Mouse (Mus musculus) testis, adult 2 months (tissue): ENCODE results near the gene Dclre1b. TPM values are rescaled to one million over a fixed set of nuclear protein-coding genes. Genes with fewer than 3 reads are reported as not detected.

Experiments used
- H3K27ac ChIP-seq: fragments of 200-500 bp; 2 replicates; pipeline ENCODE4 v1.5.1; 2012; ENCODE audit warnings: low read depth, low read length; ENCODE audit not compliant: control insufficient read depth, insufficient read depth
- H3K27me3 ChIP-seq: fragments of 200-500 bp; 2 replicates; pipeline ENCODE4 v1.6.1; 2012; ENCODE audit warnings: mild to moderate bottlenecking, low read length, moderate library complexity; ENCODE audit not compliant: control insufficient read depth, insufficient read depth
- H3K36me3 ChIP-seq: fragments of 200-500 bp; 2 replicates; pipeline ENCODE4 v1.6.1; 2012; ENCODE audit warnings: mild to moderate bottlenecking, low read length; ENCODE audit not compliant: control insufficient read depth, insufficient read depth
- H3K4me1 ChIP-seq: fragments of 200-500 bp; 2 replicates; pipeline ENCODE4 v1.6.1; 2012; ENCODE audit warnings: low read length; ENCODE audit not compliant: control insufficient read depth, insufficient read depth
- H3K4me3 ChIP-seq: fragments of 200-500 bp; 2 replicates; pipeline ENCODE4 v1.5.1; 2012; ENCODE audit warnings: low read depth, mild to moderate bottlenecking, low read length, moderate library complexity, mixed read lengths; ENCODE audit not compliant: control insufficient read depth
- CTCF ChIP-seq: fragments of 200-500 bp; IDR thresholded peaks from 2 replicates; pipeline ENCODE4 v1.5.1; 2012; ENCODE audit warnings: low read depth, mild to moderate bottlenecking, inconsistent platforms, low read length, moderate library complexity; ENCODE audit not compliant: control insufficient read depth, insufficient read depth, insufficient replicate concordance
- POLR2A ChIP-seq: fragments of 200-500 bp; IDR thresholded peaks from 2 replicates; pipeline ENCODE4 v1.6.1; 2012; ENCODE audit warnings: low read depth, mild to moderate bottlenecking, inconsistent platforms, low read length, moderate library complexity; ENCODE audit not compliant: control insufficient read depth
- polyA plus RNA-seq: library from polyadenylated mRNA; depleted of rRNA; stranded (reverse); fragments of >200 nt; gene quantifications from 2 replicates; pipeline ENCODE4 v1.2.3, GENCODE M21; 2012

The Dclre1b gene
- polyA plus RNA-seq, 1 experiment: 7.6 TPM

DNA sequence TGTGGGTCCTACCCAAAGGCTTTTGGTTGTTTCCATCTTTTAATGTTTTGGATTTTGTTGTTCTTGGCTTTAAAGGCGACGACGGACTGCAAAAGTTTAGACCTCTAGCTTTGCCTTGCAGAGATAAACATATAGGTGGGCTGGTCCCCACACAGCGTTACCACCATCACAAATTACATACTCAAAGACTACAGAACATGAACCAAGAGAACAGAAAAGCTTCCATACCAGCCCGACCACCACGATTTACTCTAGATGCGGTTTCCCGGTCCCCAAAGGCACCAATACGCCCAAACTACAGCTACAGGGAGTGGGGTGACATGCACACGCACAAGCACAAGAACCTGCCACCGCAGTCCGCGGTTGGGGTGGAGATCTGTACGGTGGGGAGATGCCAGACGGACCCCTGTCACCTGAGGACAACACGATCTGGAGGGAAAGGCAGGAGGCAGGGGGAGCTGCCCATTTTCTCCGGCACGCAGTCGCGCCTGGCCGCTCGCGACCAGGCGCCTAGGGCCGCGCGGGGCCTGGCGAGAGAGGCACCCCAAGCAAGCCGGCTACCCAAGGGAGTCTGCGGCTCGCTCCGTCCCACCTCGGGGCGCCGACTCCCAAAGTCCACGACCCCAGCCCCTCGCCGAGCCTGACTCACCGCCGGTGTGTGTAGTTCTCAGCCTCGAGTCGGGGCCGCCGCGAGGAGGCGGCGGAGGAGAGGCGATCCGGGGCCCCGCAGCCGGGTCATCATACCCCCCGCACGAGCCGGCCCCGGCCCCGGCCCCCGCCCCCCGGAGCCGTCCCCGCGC, 18.7 kb downstream of the Dclre1b start:
- H3K27me3 ChIP-seq: no peaks in the 10 kb centered on the region
- peak overlapping the region; percentile 100 for H3K4me3 ChIP-seq
- peaks cover 7% of the 10 kb centered on the region for H3K4me1 ChIP-seq
- H3K27ac ChIP-seq: peak overlapping the region; percentile 86
- TF ChIP-seq CTCF (no peak), POLR2A (peak; percentile 49; the same call in 1 of the 2 replicates)
- H3K36me3 ChIP-seq: no peaks in the 10 kb centered on the region

GRCm38 (mm10) chr3:103789891-103790345, 19.3 kb downstream of the Dclre1b start:
- Histone ChIP-seq H3K27ac (peak overlapping the region; percentile 86), H3K4me1 (peaks cover 7% of the 10 kb centered on the region), H3K4me3 (peak overlapping the region; percentile 100), H3K27me3 (no peaks in the 10 kb centered on the region), H3K36me3 (no peaks in the 10 kb centered on the region)
- TF ChIP-seq CTCF (no peak), POLR2A (no peak)

GRCm38 (mm10) chr3:103789096-103789495, 20.1 kb downstream of the Dclre1b start:
- peaks cover 7% of the 10 kb centered on the region for H3K4me1 ChIP-seq
- peak overlapping the region; percentile 49; the same call in 1 of the 2 replicates for H3K4me3 ChIP-seq
- H3K36me3 ChIP-seq: no peaks in the 10 kb centered on the region
- no peaks in the 10 kb centered on the region for H3K27me3 ChIP-seq
- no peak overlapping the region for H3K27ac ChIP-seq
- TF ChIP-seq POLR2A (no peak), CTCF (no peak)

DNA sequence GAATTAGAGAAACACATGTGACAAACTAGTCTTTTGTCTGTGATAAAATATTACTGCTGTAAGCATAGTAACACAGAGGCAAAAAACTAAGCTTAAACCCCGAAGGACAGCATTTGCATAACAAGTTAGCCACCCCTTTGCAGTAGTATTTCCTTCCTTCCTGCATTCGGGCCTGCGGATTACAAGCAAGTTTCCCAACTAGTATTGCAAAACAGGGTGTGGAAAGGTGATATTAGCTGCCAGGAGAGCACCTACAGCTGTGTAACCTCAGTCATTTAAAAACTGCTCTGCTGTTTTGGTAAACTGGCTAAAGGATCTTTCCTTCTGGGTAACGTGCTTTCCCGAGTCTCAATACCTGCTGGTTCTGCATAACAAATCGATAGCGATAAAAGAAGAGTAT, 22.0 kb downstream of the Dclre1b start:
- no peak overlapping the region for H3K27ac ChIP-seq
- H3K27me3 ChIP-seq: no peaks in the 10 kb centered on the region
- no peaks in the 10 kb centered on the region for H3K36me3 ChIP-seq
- no peak overlapping the region for H3K4me3 ChIP-seq
- peaks cover 5% of the 10 kb centered on the region for H3K4me1 ChIP-seq
- no peak for TF ChIP-seq CTCF
- no peak for TF ChIP-seq POLR2A

- H3K27ac ChIP-seq: no peak overlapping the region
- no peak overlapping the region for H3K4me3 ChIP-seq
- H3K36me3 ChIP-seq: no peaks in the 10 kb centered on the region
- no peaks in the 10 kb centered on the region for H3K27me3 ChIP-seq
- TF ChIP-seq POLR2A (no peak), CTCF (no peak)
- no peaks in the 10 kb centered on the region; the same call in 1 of the 2 replicates for H3K4me1 ChIP-seq
Observed at GRCm38 (mm10) chr3:103782844-103783609, 26.2 kb downstream of the Dclre1b start.

DNA sequence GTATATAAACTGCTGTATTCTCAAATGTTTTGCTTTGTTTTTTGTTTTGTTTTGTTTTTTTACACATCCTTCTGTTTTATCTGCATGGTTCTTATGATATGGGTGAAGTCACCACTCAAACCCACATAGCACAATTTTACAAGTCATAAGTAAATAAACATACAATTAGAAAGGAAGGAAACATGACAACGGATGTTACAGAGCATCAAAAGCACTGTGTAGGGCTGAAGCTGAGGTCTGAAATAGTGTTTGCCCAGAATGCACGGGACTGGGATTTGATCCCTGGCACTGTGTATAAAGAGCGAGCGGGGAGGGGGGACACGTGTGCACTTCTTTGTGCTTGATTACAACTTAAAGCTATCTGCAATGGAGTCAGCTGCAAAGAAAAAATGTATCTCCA, 28.5 kb downstream of the Dclre1b start:
- Histone ChIP-seq H3K4me3 (no peak overlapping the region), H3K36me3 (no peaks in the 10 kb centered on the region), H3K27me3 (no peaks in the 10 kb centered on the region), H3K27ac (no peak overlapping the region), H3K4me1 (no peaks in the 10 kb centered on the region)
- no peak for TF ChIP-seq CTCF
- no peak for TF ChIP-seq POLR2A

DNA sequence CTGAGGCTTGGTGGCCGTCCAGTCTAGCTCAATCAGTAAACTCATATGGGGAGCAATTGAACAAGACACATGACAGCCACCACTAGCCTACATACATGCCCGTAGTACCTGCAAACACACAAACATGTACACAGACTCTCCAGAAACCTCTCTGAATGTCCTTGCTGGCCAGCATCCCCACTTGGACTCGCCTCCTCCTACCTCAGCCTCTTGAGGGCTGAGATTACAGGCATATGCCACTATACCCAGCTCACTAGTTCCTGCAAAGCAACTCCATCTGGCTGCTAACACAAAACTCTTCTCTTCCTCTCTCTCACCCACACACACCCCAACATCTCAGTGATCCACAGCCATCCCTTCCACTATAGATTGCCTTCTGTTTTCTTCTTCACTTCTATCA, 29.0 kb downstream of the Dclre1b start:
- Histone ChIP-seq H3K36me3 (peaks cover 1% of the 10 kb centered on the region; the same call in 1 of the 2 replicates), H3K4me1 (no peaks in the 10 kb centered on the region), H3K27ac (no peak overlapping the region), H3K4me3 (no peak overlapping the region), H3K27me3 (no peaks in the 10 kb centered on the region)
- TF ChIP-seq CTCF (no peak), POLR2A (no peak)
